Mouse (Mus musculus): ENCODE data around the gene Gm10715. TPM values are rescaled to one million over a fixed set of nuclear protein-coding genes. Genes with fewer than 3 reads are reported as not detected.

The Gm10715 gene
- not detected in 2 replicates for polyA plus RNA-seq (2012; rRNA removed)

DNA sequence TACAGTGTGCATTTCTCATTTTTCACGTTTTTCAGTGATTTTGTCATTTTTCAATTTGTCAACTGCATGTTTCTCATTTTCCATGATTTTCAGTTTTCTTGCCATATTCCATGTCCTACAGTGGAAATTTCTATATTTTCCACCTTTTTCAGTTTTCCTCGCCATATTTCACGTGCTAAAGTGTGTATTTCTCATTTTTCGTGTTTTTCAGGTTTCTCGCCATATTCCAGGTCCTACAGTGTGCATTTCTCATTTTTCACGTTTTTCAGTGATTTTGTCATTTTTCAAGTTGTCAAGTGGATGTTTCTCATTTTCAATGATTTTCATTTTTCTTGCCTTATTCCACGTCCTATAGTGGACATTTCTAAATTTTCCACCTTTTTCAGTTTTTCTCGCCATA, at the start of gene Gm10715:
Gm10715 (plus strand) TSS at position 301 of the 400 bp plus-strand sequence.

DNA sequence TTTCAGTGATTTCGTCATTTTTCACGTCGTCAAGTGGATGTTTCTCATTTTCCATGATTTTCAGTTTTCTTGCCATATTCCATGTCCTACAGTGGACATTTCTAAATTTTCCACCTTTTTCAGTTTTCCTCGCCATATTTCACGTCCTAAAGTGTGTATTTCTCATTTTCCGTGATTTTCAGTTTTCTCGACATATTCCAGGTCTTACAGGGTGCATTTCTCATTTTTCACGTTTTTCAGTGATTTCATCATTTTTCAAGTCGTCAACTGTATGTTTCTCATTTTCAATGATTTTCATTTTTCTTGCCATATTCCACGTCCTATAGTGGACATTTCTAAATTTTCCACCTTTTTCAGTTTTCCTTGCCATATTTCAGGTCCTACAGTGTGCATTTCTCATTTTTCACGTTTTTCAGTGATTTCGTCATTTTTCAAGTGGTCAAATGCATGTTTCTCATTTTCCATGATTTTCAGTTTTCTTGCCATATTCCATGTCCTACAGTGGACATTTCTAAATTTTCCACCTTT, 36.2 kb upstream of the Gm10715 start, which contains the start of gene Gm10722:
Gm10722 (plus strand) TSS at position 478 of the 528 bp plus-strand sequence.

GRCm38 (mm10) chr9:3002794-3003396, 33.8 kb upstream of the Gm10715 start, which contains the start of gene Gm11168:
Gene Gm11168, plus strand, starts transcription at chr9:3003346.

GRCm38 (mm10) chr9:3012733-3013279, 23.9 kb upstream of the Gm10715 start, which contains the start of gene Gm10721:
Gene Gm10721, plus strand, starts transcription at chr9:3013140.

DNA sequence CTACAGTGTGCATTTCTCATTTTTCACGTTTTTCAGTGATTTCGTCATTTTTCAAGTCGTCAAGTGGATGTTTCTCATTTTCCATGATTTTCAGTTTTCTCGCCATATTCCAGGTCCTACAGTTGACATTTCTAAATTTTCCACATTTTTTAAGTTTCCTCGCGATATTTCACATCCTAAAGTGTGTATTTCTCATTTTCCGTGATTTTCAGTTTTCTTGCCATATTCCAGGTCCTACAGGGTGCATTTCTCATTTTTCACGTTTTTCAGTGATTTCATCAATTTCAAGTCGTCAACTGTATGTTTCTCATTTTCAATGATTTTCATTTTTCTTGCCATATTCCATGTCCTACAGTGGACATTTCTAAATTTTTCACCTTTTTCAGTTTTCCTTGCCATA, 21.3 kb upstream of the Gm10715 start, which contains the start of gene Gm10720:
Gm10720 (plus strand) TSS at position 301 of the 400 bp plus-strand sequence.

GRCm38 (mm10) chr9:3017108-3017507, 19.6 kb upstream of the Gm10715 start, which contains the start of gene Gm10719:
Gene Gm10719, plus strand, starts transcription at chr9:3017408.

DNA sequence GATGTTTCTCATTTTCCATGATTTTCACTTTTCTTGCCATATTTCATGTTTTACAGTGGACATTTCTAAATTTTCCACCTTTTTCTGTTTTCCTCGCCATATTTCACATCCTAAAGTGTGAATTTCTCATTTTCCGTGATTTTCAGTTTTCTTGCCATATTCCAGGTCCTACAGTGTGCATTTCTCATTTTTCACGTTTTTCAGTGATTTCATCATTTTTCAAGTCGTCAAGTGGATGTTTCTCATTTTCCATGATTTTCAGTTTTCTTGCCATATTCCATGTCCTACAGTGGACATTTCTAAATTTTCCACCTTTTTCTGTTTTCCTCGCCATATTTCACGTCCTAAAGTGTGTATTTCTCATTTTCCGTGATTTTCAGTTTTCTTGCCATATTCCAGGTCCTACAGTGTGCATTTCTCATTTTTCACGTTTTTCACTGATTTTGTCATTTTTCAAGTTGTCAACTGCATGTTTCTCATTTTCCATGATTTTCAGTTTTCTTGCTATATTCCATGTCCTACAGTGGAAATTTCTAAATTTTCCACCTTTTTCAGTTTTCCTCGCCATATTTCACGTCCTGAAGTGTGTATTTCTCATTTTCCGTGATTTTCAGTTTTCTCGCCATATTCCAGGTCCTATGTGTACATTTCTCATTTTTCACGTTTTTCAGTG, 13.2 kb upstream of the Gm10715 start, which contains the start of gene Gm10718:
Gm10718 (plus strand) TSS at position 236 of the 673 bp plus-strand sequence.

GRCm38 (mm10) chr9:3024912-3025467, 11.7 kb upstream of the Gm10715 start, which contains the start of gene Gm10717:
Gene Gm10717, plus strand, starts transcription at chr9:3025417.

DNA sequence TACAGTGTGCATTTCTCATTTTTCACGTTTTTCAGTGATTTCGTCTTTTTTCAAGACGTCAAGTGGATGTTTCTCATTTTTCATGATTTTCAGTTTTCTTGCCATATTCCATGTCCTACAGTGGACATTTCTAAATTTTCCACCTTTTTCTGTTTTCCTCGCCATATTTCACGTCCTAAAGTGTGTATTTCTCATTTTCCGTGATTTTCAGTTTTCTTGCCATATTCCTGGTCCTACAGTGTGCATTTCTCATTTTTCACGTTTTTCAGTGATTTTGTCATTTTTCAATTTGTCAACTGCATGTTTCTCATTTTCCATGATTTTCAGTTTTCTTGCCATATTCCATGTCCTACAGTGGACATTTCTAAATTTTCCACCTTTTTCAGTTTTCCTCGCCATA, 2.4 kb upstream of the Gm10715 start, which contains the start of gene Gm17535:
Gm17535 (plus strand) TSS at position 301 of the 400 bp plus-strand sequence.

Other genes with a start within 250 kb of the Gm10715 start
- not detected in 2 replicates for gene Gm10722, start 36.0 kb upstream of the Gm10715 start, polyA plus RNA-seq (2012; rRNA removed)
- gene Gm11168, start 33.5 kb upstream of the Gm10715 start, polyA plus RNA-seq (2012; rRNA removed): not detected in 2 replicates
- gene Gm10721, start 23.7 kb upstream of the Gm10715 start, polyA plus RNA-seq (2012; rRNA removed): 0.22 TPM in 1 of 2 replicates, not detected in the other
- not detected in 2 replicates for gene Gm10720, start 21.2 kb upstream of the Gm10715 start, polyA plus RNA-seq (2012; rRNA removed)
- 0.25 and 0.35 TPM in 2 replicates for gene Gm10719, start 19.5 kb upstream of the Gm10715 start, polyA plus RNA-seq (2012; rRNA removed)
- 0.38 and 0.44 TPM in 2 replicates for gene Gm10718, start 13.3 kb upstream of the Gm10715 start, polyA plus RNA-seq (2012; rRNA removed)
- gene Gm10717, start 11.5 kb upstream of the Gm10715 start, polyA plus RNA-seq (2012; rRNA removed): 0.11 TPM in 1 of 2 replicates, not detected in the other
- not detected in 2 replicates for gene Gm17535, start 2.3 kb upstream of the Gm10715 start, polyA plus RNA-seq (2012; rRNA removed)

All from central nervous system, embryonic 14 days (tissue).